Mouse (Mus musculus) heart, adult 11 months (tissue): ENCODE results near the gene Nfe2.

ENCODE experiments used
- DNase-seq: peaks from one replicate; pipeline ENCODE4 v3.0.0; 2022

The Nfe2 gene

GRCm38 (mm10) chr15:103205156-103205555 lies 53.0 kb downstream of the Nfe2 start:
- DNase-seq = no peak

GRCm38 (mm10) chr15:103202088-103202793 lies 56.0 kb downstream of the Nfe2 start:
- DNase-seq = peak; percentile 98
